Mouse (Mus musculus) stomach, embryonic 16.5 days (tissue): Measurements from ENCODE around the gene Ube2g1. TPM values are rescaled to one million over a fixed set of nuclear protein-coding genes. Genes with fewer than 3 reads are reported as not detected.

Source experiments
- microRNA-seq: library from miRNA; unstranded; fragments of <30 nt; microRNA quantifications from one replicate; pipeline ENCODE4, GENCODE M21; 2016
- polyA plus RNA-seq: library from polyadenylated mRNA; unstranded; fragments of >200 nt; fragmentation: Nextera tagmentation; extraction: Ambion mirVana; gene quantifications from 2 replicates; pipeline ENCODE4 v1.2.1, GENCODE M21; 2015

Gene Ube2g1
- polyA plus RNA-seq, 1 experiment from 2014 or later = 62.7 TPM

Small RNA genes within 50 kb of the gene (microRNA-seq; reads per million reads assigned to microRNA genes)
- not detected for gene Gm25678

Other genes starting within 250 kb of the Ube2g1 start
- gene Tekt1, start 244.8 kb upstream of the Ube2g1 start, polyA plus RNA-seq = 0.18 and 0.59 TPM in 2 replicates
- 44.0 and 46.2 TPM in 2 replicates for gene Smtnl2, start 195.6 kb upstream of the Ube2g1 start, polyA plus RNA-seq
- 8.1 and 8.9 TPM in 2 replicates for gene Ggt6, start 171.8 kb upstream of the Ube2g1 start, polyA plus RNA-seq
- 117 and 133 TPM in 2 replicates for gene Mybbp1a, start 165.9 kb upstream of the Ube2g1 start, polyA plus RNA-seq
- 5.7 and 7.3 TPM in 2 replicates for gene Spns2, start 117.4 kb upstream of the Ube2g1 start, polyA plus RNA-seq
- 1.3 and 1.6 TPM in 2 replicates for gene Spns3, start 56.8 kb upstream of the Ube2g1 start, polyA plus RNA-seq
- 27.2 and 28.8 TPM in 2 replicates for gene Ankfy1, start 82.7 kb downstream of the Ube2g1 start, polyA plus RNA-seq
- gene Cyb5d2, start 188.9 kb downstream of the Ube2g1 start, polyA plus RNA-seq = 5.1 and 6.5 TPM in 2 replicates
- 8.7 and 9.5 TPM in 2 replicates for gene Zzef1, start 188.9 kb downstream of the Ube2g1 start, polyA plus RNA-seq